Mouse (Mus musculus) bone marrow, adult 2 months (tissue): ENCODE results near the gene Med13l.
"Not testable (repeated sequence)": the region's sequence is repeated elsewhere in the genome, so short reads cannot be mapped to it uniquely, and the experiment has no call there.

Experiments
- CTCF ChIP-seq: fragments of 200-500 bp; IDR thresholded peaks from 2 replicates; pipeline ENCODE4 v1.5.1; 2011; ENCODE audit warnings: low read length, control low read depth; ENCODE audit not compliant: control insufficient read depth, insufficient read depth
- POLR2A ChIP-seq: fragments of 200-500 bp; IDR thresholded peaks from 2 replicates; pipeline ENCODE4 v1.6.1; 2011; ENCODE audit warnings: low read depth, mild to moderate bottlenecking, control low read depth, low read length, borderline replicate concordance; ENCODE audit not compliant: control insufficient read depth

DNA sequence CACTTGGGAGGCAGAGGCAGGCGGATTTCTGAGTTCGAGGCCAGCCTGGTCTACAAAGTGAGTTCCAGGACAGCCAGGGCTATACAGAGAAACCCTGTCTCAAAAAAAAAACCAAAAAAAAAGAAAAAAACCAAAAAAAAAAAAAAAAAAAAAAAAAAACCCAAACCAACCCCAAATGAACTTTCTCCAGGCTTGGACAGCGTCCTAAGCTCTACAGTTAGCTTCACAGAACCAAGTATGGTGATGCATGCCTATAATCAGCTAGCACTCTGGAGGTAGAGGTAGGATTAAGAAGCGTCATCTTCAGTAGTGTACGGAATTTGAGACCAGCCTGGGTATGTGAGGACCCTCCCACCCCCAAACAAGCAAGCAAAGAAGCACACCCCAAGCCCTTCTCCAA is 92.6 kb downstream of the Med13l start:
- TF ChIP-seq POLR2A, CTCF: not testable (repeated sequence)
